Mouse (Mus musculus) kidney, postnatal 25 days (tissue): ENCODE results near the gene Ddx27.
"Not testable (repeated sequence)": the region's sequence is repeated elsewhere in the genome, so short reads cannot be mapped to it uniquely, and the experiment has no call there.

Experiments used
- DNase-seq, 2 experiments: peaks; one replicate each; pipeline ENCODE4 v3.0.0; 2021; ENCODE audit warnings: mixed read lengths in 2 of 2

Ddx27 gene

GRCm38 (mm10) chr2:167014702-167015381 is at the start of gene Ddx27:
Gene Ddx27, plus strand, starts transcription at chr2:167015193.
- peak; percentile 95 for DNase-seq

- no peak for DNase-seq
Measured at GRCm38 (mm10) chr2:166973153-166973552, 41.8 kb upstream of the Ddx27 start.

- DNase-seq: no peak
Measured at GRCm38 (mm10) chr2:166974177-166974872, 40.7 kb upstream of the Ddx27 start.

GRCm38 (mm10) chr2:166976356-166976755 is 38.6 kb upstream of the Ddx27 start:
- DNase-seq: no peak

GRCm38 (mm10) chr2:166977490-166977889 is 37.5 kb upstream of the Ddx27 start:
- no peak for DNase-seq

GRCm38 (mm10) chr2:166980161-166980560 is 34.8 kb upstream of the Ddx27 start:
- DNase-seq: no peak

GRCm38 (mm10) chr2:166983351-166983894 is 31.6 kb upstream of the Ddx27 start:
- DNase-seq: no peak

- no peak for DNase-seq
Measured at GRCm38 (mm10) chr2:166990861-166991260, 24.1 kb upstream of the Ddx27 start.

- peak; percentile 20 to 45 for DNase-seq
Measured at GRCm38 (mm10) chr2:166991945-166992344, 23.0 kb upstream of the Ddx27 start.

- no peak for DNase-seq
Measured at GRCm38 (mm10) chr2:166995021-166995795, 19.8 kb upstream of the Ddx27 start.

- DNase-seq: peak; percentile 97 to 99
Measured at GRCm38 (mm10) chr2:166995796-166996532, 19.0 kb upstream of the Ddx27 start, which contains the start of gene Stau1. Gene Stau1, minus strand, starts transcription at chr2:166996299.

- DNase-seq: no peak
Measured at GRCm38 (mm10) chr2:166996533-166996894, 18.5 kb upstream of the Ddx27 start.

GRCm38 (mm10) chr2:167001486-167001885 is 13.5 kb upstream of the Ddx27 start:
- no peak for DNase-seq

- peak; percentile 56 to 85 for DNase-seq
Measured at GRCm38 (mm10) chr2:167004099-167004854, 10.7 kb upstream of the Ddx27 start.

- no peak for DNase-seq
Measured at GRCm38 (mm10) chr2:167006355-167006754, 8.6 kb upstream of the Ddx27 start.

GRCm38 (mm10) chr2:167007001-167007491 is 7.9 kb upstream of the Ddx27 start:
- no peak for DNase-seq

GRCm38 (mm10) chr2:167007565-167007964 is 7.4 kb upstream of the Ddx27 start:
- not testable (repeated sequence) for DNase-seq

GRCm38 (mm10) chr2:167009483-167009882 is 5.5 kb upstream of the Ddx27 start:
- no peak for DNase-seq

- no peak for DNase-seq
Measured at GRCm38 (mm10) chr2:167010546-167010945, 4.4 kb upstream of the Ddx27 start.

GRCm38 (mm10) chr2:167015382-167015718 is 357 bp downstream of the Ddx27 start:
- no peak for DNase-seq

GRCm38 (mm10) chr2:167019396-167019795 is 4.4 kb downstream of the Ddx27 start:
- DNase-seq: no peak

GRCm38 (mm10) chr2:167028553-167028952 is 13.6 kb downstream of the Ddx27 start:
- DNase-seq: no peak
